Mouse (Mus musculus): ENCODE measurements around the gene Zfp990.
"Not testable (repeated sequence)": the region's sequence is repeated elsewhere in the genome, so short reads cannot be mapped to it uniquely, and the experiment has no call there.

Zfp990 gene

DNA sequence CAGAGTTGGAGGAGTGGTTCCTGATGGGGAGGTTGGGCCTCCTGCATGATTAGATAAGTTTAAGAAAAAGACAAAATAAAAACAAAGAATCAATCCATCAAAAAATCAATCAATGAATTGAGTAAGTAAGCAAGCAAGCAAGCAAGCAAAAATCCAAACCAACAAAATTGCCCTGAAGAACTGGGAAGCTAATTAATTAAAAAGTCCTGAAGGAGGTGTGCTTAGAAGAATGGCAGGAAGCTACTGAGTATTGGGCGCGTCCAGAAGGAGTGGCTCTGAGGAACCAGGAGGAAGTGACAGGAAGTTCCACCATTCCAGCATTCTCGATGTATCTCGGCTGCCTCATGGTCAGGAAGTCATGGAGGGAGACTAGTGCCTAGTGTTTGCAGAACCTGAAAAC, at the start of gene Zfp990:
Gene Zfp990 (plus strand): TSS at position 301 of the 400 bp plus-strand sequence.
- not testable (repeated sequence) for DNase-seq

DNA sequence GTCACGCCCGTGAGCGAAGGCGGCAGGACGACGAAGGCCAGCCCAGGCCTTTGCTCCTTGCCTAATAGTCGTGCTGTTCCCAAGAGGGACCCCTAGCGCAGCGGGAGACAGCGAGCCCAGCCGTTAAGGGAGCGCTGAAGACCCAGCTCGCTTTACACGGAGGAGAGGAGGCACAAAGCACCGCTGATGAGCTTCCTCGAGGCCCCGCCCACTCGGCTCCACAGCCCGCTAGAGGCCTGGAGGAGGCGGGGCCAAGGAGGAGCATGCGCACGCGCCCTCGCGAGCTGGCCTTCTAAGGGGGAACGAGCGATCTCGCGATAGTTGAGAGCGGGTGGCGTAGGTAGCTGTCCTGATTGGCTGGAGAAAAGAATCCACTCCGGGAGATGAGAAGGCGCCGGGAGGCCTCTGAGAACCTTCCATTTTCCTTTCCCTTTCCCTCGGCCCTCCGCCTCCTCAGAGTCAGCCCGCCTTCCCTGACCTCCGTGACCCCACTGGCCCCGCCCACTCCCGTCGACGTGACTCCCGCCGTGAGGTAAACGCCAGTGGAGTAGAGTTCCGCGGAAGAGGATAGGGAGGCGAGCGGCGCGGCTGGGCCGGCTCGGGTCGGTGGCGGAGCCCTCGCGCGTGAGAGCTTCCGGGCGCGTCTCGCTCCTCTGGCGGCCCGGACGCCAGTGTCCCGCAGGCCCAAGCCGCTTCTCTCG, 46.9 kb upstream of the Zfp990 start:
- not testable (repeated sequence) for DNase-seq

DNA sequence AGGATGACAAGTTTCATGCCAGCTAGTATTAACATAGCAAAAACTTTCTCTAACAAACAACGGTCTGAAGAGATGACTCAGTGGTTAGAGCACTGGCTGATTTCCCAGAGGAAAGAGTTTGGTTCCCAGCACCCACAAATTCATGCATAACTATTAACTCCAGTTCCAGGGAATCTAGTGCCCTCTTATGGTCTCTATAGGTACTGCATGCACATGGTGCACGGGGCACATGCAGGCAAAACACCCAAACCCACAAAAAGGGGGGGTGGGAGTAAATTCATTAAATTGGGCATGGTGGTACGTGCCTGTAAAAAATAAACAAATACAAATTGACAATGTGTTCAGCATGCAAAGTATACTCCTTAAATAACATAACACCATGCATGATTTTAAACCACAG, 32.4 kb upstream of the Zfp990 start:
- no peak for DNase-seq

DNA sequence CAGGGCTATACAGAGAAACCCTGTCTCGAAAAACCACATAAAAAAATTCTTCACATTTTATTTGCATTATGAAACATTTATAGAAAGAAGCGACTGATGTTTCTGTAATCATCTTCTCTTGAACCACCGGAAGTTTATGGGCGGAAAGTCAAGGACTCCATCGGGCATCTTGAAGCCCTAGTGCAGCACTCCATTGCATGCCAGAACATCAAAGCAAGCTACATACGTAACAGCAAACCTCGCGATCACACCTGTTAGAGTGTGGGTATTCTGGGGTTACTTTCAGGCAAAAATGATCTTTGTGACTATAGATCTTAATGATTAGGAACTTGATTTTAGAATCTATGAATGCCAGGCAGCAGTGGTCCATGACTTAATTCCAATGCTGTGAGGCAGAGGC, 29.9 kb upstream of the Zfp990 start:
- not testable (repeated sequence) for DNase-seq

DNA sequence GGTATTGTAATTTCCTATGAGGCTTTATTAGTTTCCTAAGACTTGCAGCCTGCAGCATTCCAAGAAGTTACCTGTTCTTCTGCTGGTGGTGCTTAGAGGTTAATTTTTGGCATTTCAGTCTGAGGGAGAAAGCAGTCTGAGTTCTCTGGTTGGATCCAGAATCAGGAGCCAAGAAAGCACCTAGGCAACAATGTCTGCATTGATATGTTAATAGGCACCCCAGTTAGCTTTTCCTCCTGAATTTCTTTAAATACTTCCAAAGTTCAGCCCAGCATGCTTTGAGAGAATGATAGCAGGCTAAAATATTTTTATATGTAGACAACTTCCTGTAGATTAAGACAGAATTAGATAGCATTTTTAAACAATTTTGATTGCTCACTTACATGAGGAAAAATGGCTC, 21.2 kb upstream of the Zfp990 start:
- no peak for DNase-seq

DNA sequence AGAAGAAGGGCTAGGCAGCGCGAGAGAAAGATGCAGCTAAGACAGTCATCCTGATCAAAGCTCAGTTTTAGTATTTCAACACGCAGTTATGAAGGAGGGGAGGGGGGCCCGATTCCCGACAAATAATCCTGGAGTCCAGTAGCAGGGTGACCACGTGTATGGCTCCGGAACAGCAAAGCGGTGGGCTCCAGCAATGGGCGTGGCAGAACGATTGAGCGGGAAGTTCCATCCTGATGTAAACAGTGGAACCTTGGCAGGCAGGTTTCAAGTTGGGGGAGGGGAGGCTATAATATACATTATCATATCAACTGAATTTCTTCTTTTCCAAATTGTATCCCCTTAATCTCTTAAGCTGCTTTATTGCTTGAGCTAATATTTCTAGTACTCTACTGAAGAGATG, 18.4 kb upstream of the Zfp990 start:
- no peak for DNase-seq

DNA sequence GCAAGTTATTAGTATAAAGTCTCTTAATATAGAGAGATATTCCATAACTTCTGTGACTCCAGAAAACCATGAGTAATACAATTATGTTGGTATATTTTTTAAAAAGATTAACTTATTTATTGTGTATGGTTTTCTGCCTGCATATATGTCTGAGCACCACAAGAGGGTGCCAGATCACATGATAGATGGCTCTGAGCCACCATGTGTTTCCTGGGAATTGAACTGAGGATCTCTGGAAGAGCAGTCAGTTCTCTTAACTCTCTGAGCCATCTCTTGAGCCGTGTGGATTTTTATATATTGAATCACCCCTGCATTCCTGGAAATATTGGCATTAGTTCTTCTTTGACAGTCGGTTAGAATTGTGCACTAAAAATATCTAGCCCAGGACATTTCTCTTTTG, 17.2 kb upstream of the Zfp990 start:
- DNase-seq, result not testable (repeated sequence)

DNA sequence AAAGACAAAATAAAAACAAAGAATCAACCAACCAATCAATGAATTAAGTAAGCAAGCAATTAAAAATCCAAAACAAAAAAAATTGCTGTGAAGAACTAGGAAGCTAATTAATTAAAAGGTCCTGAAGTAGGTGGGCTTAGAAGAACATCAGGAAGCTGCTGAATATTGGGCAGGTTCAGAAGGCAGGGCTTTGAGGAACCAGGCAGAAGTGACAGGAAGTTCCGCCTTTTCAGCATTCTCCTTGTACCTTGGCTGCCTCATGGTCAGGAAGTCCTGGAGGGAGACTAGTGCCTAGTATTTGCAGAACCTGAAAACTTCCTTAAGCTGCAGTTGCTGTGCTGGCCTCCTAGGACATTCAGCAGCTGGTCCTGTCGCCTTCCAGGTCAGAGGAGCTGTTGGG, 4.1 kb downstream of the Zfp990 start:
- DNase-seq, result not testable (repeated sequence)

DNA sequence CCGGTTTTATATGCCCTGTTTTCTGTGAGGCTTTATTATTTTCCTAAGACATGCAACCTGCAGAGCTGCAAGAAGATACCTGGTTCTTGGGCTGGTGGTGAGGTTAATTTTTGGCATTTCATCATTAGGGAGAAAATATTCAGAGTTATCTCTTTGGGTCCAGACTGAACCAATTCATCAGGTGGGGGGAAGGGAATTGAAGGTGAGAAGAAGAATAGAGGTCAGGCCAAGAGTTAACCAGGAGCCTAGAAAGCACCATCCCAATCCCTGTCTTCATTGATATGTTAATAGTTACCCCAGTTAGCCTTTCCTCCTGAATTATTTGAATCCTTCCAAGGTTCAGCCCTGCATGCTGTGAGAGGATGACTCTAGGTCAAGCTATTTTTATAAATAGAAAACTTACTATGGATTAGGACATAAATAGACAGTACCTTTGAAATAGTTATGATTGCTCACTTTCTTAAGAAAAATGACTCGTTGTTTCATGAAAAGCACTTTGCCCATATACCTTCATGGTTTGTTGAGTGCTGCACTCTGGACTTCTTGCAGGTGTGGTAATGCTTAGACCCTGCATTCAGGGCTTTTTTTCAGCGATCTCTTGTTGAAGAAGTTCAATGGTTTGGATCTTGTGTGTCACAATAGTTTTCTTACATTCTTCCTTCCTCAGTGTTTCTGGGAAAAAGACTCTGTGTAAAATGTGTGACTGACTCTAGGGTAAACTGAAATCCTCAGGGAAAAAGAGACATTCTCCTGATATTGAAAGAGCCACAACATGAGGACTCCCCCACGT, 5.4 kb downstream of the Zfp990 start:
- DNase-seq, result not testable (repeated sequence)

DNA sequence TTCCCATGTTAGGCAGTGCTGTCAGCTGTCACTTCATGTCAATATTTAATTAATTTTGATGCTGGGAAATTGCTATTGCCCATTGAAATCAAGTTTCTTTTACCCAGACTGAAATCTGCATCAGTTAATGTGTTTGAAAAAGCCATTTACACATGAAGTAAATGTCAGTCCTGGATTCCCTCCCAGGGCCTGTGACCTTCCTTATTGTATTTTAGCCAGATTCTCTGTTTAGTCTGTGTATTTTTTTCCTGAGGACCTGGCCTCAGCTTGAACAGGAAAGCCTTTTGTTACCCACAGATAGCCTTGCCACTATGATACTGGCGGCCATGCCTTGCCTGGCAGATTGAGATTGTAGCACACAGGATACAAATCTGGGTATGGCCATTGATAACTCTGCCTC, 6.8 kb downstream of the Zfp990 start:
- not testable (repeated sequence) for DNase-seq

DNA sequence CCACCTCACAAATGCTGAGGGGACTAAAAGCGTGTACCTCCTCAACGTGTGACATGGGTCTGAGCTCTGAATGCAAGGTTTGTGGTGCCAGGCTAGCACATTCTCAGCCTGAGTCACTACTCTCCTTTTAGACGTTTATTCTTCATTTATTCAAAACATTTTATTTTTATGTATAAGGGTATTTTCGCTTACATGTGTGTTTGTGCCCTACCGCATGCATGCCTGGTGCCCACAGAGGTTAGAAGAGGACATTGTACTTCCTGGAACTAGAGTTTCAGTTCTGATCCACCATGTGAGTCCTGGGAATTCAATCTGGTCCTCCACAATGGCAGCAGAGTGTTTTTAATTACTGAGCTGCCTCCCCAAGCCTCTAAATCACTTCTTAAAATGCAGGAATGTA, 33.3 kb downstream of the Zfp990 start:
- not testable (repeated sequence) for DNase-seq

DNA sequence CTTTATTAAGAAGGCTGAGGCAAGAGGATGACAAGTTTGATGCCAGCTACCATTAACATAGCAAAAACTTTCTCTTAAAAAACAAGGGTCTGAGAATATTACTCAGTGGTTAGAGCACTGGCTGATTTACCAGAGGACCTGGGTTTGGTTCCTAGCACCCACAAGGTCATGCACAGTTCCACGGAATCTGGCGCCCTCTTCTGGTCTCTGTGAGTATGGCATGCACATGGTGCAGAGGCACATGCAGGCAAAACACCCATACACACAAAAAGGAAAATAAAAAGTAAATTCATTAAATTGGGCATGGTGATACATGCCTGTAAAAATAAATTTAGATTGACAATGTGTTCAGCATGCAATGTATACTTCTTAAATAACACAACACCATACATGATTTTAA, 34.5 kb downstream of the Zfp990 start:
- not testable (repeated sequence) for DNase-seq

DNA sequence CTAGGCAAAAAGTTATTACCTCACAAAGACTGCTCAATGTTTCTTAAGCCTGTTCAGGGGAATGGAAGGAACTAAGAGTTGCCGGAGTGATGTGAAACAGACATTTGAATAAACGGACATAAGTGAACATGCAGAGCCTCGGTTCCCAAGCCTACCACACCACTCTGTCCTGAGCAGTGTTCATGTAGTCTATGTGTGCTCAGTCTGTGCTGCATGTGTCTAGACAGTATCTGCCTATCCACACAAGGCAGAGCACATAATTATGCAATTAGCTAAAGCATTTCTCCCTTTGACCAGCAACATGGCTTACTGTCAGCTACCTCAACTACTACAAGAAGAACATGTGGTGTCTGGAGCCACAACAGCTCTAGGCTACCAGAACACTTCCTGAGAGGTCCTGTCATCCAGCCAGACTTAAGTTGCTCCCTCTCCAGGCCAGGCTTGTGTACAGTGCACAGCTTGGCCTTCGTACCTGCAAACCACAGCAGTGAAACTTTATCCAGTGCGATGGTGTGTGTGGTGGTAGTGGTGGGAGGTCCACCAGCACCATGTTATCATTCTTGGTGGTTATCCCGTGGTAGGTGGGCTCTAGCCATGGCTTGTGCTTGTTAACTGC, 35.3 kb downstream of the Zfp990 start:
- not testable (repeated sequence) for DNase-seq

DNA sequence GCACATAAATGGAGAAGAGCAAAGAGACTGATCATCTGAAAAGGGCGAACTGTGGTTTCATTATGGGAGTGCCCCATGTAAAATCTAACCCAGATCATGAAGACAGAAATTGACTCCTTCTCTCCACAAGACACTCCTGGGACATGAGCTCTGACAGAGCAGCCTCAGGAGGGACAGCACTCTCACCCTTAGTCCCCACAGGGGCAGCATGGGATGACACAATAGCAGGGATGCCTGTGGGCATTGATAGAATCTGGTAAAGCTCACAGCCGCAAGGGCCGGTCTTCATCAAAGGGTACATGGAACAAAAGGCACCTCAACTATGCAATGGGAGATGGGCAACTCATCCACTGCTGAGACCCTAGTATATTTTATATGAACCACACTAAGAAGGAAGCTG, 35.9 kb downstream of the Zfp990 start:
- not testable (repeated sequence) for DNase-seq

DNA sequence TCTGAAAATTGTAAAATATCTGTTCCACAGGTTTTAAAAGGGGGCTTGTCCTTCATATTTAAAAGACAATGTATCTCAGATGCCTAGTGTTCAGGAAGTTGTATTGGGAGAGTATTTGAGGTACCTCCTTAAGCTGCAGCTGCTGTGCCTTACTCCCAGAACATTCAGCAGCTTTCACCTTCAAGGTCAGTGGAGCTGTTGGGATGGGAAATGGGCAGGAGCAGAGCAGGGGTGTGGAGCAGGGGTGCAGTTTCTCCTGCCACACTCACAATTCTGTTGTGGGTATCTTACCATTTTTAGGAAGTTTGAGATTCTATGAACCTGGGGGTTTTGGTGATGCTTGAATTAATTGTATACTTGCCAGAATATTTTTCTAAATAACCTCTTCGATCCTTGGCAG, 46.1 kb downstream of the Zfp990 start:
- DNase-seq, result no peak

DNA sequence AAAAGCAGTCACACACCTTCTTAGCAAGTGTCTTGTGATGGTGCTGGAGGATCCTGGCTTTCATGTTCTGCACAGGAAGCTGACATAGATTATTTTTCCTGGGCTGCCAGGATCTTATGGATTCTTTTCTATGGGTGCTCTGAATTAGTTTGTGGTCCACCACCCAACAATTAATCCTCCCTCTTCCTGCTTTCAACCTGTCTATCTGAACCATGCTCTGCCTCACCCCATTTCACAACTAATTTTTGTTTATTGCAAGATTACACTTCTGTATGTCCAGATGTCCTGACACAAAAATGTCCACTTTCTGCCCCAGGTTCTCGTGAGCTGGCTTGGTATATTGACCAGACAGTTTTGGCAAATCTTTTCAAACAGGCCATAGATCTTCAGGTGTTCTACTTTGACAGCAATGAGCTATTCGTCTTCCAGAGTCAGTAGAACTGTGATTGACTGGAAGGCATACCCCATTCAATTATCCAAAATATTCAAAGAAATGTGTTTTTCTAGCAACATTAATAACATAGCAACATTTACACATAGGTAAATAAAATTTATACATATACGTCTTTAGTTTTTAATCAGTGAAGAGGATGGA, 49.0 kb downstream of the Zfp990 start:
- no peak for DNase-seq

DNA sequence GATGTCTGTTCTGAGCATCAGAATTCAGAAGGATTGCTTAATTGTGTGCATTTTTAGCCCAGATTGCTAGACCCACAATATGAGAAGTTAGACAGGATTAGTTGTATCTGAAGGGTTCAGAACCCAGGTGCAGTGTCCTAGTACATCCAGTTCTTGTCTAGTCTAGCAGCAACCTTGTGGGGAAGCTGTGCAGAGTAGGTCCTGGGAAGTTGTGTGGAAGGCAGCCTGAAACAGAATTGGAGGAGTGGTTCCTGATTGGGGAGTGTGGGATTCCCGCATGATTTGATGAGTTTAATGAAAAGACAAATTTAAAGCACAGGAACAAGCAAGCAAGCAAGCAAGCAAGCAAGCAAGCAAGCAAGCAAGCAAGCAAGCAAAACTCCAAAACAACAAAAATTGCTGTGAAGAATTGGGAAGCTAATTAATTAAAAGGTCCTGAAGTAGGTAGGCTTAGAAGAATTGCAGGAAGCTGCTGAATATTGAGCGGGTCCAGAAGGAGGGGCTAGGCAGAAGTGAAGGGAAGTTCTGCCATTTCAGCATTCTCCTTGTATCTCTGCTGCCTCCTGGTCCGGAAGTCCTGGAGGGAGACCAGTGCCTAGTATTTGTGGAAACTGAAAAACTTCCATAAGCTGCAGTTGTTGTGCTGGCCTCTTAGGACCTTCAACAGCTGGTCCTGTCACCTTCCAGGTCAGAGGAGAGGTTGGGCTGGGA, 53.7 kb downstream of the Zfp990 start:
- no peak for DNase-seq

DNA sequence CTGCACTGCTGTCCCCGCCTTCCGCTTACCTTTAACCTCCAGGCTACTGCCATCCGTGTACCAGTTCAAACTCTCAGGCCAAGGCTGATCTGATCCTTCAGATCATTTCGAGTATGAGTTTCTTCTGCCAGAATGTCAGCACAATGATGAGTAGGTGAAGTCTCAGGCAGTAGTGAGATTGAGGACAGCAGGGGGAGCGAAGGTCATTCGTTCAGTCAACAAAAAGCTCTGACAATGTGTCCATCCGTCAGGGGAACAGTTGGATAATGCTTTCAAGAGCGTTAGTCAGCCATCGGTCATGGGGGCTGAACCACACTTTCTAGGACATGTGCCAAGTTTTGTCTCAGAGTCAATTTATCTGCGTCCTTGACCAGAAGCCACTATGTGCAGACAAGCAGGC, 59.9 kb downstream of the Zfp990 start:
- not testable (repeated sequence) for DNase-seq

DNA sequence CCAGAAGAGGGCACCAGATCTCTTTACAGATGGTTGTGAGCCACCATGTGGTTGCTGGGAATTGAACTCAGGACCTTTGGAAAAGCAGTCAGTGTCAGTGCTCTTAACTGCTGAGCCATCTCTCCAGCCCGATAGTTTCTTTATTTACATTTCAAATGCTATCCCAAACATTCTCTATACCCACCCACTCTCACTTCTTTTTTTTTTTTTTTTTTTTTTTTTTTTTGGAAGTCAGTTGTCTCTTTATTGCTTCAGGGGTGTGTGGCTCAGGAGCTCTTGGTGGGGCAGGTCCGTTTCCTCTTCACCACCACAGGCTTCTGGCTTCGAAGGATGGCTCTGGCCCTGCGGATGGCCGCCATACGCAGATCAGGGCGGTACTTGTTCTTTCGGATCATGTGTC, 66.1 kb downstream of the Zfp990 start:
- DNase-seq, result not testable (repeated sequence)

DNA sequence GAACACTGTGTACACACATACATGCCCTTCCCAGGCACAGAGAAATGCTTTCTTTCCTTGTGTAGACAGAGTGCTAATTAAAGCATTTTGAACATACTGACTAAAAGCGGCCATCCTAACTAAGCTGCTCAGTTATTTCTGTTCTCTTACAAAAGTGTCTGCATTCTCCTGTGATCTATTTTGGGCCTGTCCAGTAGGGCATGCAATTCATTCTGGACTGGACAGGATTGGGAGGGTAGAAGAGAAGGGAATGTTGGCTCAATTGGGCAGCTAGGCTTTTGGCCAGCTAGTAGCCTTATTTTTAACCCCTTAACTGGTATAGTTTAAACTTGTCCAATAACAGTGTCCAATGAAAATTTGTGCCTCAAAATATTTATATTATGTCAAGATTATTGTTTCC, 69.8 kb downstream of the Zfp990 start:
- not testable (repeated sequence) for DNase-seq

DNA sequence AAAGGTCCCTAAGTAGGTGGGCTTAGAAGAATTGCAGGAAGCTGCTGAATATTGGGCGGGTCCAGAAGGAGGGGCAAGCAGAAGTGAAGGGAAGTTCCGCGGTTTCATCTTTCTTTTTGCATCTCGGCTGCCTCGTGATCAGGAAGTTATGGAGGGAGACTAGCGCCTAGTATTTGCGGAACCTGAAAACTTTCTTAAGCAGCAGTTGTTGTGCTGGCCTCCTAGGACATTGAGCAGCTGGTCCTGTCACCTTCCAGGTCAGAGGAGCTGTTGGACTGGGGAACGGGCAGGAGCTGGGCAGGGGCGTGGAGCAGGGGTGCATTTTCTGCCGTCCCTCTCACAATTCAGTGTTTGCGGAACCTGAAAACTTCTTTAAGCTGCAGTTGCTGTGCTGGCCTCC, 74.5 kb downstream of the Zfp990 start, which contains the start of gene Gm13212:
Gene Gm13212 (plus strand): TSS at position 89 of the 400 bp plus-strand sequence.
- not testable (repeated sequence) for DNase-seq

DNA sequence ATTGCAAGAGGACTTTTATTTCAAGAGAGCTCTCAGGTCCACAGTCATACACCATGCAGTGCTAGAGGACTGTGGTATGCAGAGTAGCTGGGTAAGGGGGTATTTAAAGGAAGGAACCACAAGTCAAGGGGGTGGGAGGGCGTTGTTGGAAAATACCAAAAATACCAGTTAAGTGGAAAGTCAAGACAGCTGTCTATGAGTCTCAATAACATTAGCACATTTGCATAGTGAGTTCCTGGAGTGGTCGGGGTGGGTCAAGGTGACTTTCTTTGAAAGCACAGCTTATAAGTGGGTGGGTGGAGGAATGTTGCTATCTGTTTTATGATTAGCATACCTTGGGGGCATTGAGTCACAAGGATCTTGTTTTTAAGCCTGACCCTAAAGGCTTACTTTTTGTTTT, 75.5 kb downstream of the Zfp990 start:
- not testable (repeated sequence) for DNase-seq
